Mouse (Mus musculus) pancreas, adult 10 weeks (tissue): ENCODE results near the gene Dnlz. TPM values are rescaled to one million over a fixed set of nuclear protein-coding genes. Genes with fewer than 3 reads are reported as not detected.

Experiments
- polyA plus RNA-seq: library from polyadenylated mRNA; stranded (reverse); fragments of 350-450 nt; fragmentation: Illumina TruSeq; extraction: RNeasy Lipid Tissue Mini Kit (QIAGEN cat#74804); gene quantifications from one replicate; pipeline ENCODE4 v1.2.3, GENCODE M21; 2015; ENCODE audit warnings: low read depth, low replicate concordance; ENCODE audit not compliant: insufficient read depth

Dnlz gene
- polyA plus RNA-seq = 4.9 TPM

GRCm38 (mm10) chr2:26351358-26352290, at the start of gene Dnlz:
Gene Dnlz, minus strand, starts transcription at chr2:26352110.

GRCm38 (mm10) chr2:26389154-26389690, 37.3 kb upstream of the Dnlz start, which contains the start of the genes Entr1 and Pmpca:
Gene Entr1, minus strand, starts transcription at chr2:26389316.
Gene Pmpca, plus strand, starts transcription at chr2:26389339.

GRCm38 (mm10) chr2:26380131-26380771, 28.3 kb upstream of the Dnlz start, which contains the start of gene Snapc4:
Gene Snapc4, minus strand, starts transcription at chr2:26380653.

GRCm38 (mm10) chr2:26360772-26361171, 8.9 kb upstream of the Dnlz start, which contains the start of gene Card9:
Gene Card9, minus strand, starts transcription at chr2:26360918.

GRCm38 (mm10) chr2:26315072-26315924, 36.6 kb downstream of the Dnlz start, which contains the start of gene Gpsm1:
Gene Gpsm1, plus strand, starts transcription at chr2:26315515.

Other genes with a start within 250 kb of the Dnlz start
- gene Nacc2, start 228.9 kb downstream of the Dnlz start, polyA plus RNA-seq = 5.5 TPM
- gene Lhx3, start 143.8 kb downstream of the Dnlz start, polyA plus RNA-seq = 0.55 TPM
- gene Qsox2, start 114.6 kb downstream of the Dnlz start, polyA plus RNA-seq = 15.2 TPM
- gene Ccdc187, start 57.6 kb downstream of the Dnlz start, polyA plus RNA-seq = 0.30 TPM
- gene Gpsm1, start 36.6 kb downstream of the Dnlz start, polyA plus RNA-seq = 23.9 TPM
- 1.7 TPM for gene Card9, start 8.8 kb upstream of the Dnlz start, polyA plus RNA-seq
- gene Snapc4, start 28.5 kb upstream of the Dnlz start, polyA plus RNA-seq = 22.5 TPM
- 38.2 TPM for gene Entr1, start 37.2 kb upstream of the Dnlz start, polyA plus RNA-seq
- gene Pmpca, start 37.2 kb upstream of the Dnlz start, polyA plus RNA-seq = 14.2 TPM
- gene Inpp5e, start 57.1 kb upstream of the Dnlz start, polyA plus RNA-seq = 4.4 TPM
- gene Sec16a, start 93.1 kb upstream of the Dnlz start, polyA plus RNA-seq = 18.6 TPM
- gene Notch1, start 164.6 kb upstream of the Dnlz start, polyA plus RNA-seq = 9.8 TPM
- 141 TPM for gene Egfl7, start 227.9 kb upstream of the Dnlz start, polyA plus RNA-seq
- gene Gm20532, start 234.5 kb upstream of the Dnlz start, polyA plus RNA-seq = not detected